Mouse (Mus musculus) bone marrow, adult 2 months (tissue): ENCODE data around the gene Olfr1424. TPM values are rescaled to one million over a fixed set of nuclear protein-coding genes. Genes with fewer than 3 reads are reported as not detected.

Experiments
- H3K27ac ChIP-seq: fragments of 200-500 bp; 2 replicates; pipeline ENCODE4 v1.5.1; 2012; ENCODE audit warnings: low read depth, mild to moderate bottlenecking, control low read depth, inconsistent platforms, low read length; ENCODE audit not compliant: control insufficient read depth, poor library complexity, insufficient read depth
- H3K4me1 ChIP-seq: fragments of 200-500 bp; 2 replicates; pipeline ENCODE4 v1.6.1; 2011; ENCODE audit warnings: low read length; ENCODE audit not compliant: control insufficient read depth, insufficient read depth
- H3K4me3 ChIP-seq: fragments of 200-500 bp; replicated peaks from 2 replicates; pipeline ENCODE3; 2011; ENCODE audit warnings: mild to moderate bottlenecking, low read depth, low read length, control low read depth; ENCODE audit not compliant: control insufficient read depth
- CTCF ChIP-seq: fragments of 200-500 bp; IDR thresholded peaks from 2 replicates; pipeline ENCODE4 v1.5.1; 2011; ENCODE audit warnings: low read length, control low read depth; ENCODE audit not compliant: control insufficient read depth, insufficient read depth
- POLR2A ChIP-seq: fragments of 200-500 bp; IDR thresholded peaks from 2 replicates; pipeline ENCODE4 v1.6.1; 2011; ENCODE audit warnings: low read depth, mild to moderate bottlenecking, control low read depth, low read length, borderline replicate concordance; ENCODE audit not compliant: control insufficient read depth
- WGBS: fragments of 180-500 bp; shearing (Covaris S2); methylation state at CpG from one replicate; pipeline ENCODE4 v1.1.7; 2018; 5-methylcytosine and 5-hydroxymethylcytosine counted together
- polyA plus RNA-seq: library from polyadenylated mRNA; stranded (reverse); fragments of >200 nt; gene quantifications from 2 replicates; pipeline ENCODE4 v1.2.4, GENCODE M21; 2011; ENCODE audit warnings: low replicate concordance; ENCODE audit not compliant: missing spikeins, insufficient read depth, insufficient read length

Gene Olfr1424
- polyA plus RNA-seq, 1 experiment, result not detected

DNA sequence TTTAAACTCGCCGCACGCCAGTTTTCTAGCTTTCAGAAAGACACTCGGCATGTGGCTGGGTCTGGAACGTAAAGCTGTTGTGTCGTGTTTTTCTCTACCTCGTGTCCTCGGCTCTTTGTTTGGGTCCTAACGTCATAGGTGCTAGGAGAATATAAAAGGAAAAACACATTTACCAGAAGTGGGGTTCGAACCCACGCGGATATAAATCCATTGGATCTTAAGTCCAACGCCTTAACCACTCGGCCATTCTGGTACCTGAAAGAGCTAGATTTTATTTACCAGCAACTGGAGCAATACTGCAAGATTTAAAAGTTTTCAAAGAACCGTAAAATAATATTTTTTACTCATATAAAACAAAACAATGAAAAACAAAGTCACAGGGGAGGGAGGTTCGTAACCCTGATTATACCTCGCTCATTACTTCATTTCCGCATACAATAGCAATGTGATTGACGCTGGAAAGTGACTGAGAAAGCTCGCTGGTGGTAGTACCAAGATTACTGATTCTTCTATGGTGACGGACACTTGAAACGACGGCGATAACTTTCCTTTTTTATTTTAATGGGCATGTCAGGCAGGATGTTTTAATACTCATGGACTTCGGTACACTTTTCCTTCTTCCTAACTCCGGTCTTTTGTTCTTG, 51.4 kb downstream of the Olfr1424 start:
- peak overlapping the region; percentile 74 for H3K4me3 ChIP-seq
- TF ChIP-seq CTCF, result no peak
- H3K4me1 ChIP-seq, result no peaks in the 10 kb centered on the region; the same call in 1 of the 2 replicates
- under 1% methylated on average over 26 of the region's 26 CpGs for WGBS
- no peak overlapping the region; the same call in 1 of the 2 replicates for H3K27ac ChIP-seq

DNA sequence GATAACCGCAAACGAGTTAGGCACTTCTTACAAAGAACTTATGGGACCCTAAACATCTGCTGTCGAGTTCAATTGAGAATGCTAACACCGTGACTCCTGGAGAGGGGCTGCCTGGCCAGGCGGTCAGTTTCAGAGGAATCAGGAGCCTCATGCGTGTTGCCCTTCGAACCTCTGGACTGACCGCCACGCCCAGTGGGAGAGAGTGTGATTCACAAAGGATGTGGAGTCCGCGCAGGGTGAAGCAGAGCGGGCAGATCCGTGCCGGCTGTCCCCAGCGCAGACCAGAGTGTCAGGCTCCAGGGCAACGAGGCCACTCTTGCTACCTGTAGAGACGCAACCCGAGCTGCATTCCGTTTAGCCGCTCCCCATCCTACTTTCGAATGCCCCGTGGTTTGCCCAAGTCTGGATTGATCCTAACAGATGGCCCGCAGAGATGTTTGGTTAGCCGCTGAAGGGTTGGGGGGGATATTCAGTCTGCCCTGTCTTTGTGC, 52.2 kb downstream of the Olfr1424 start:
- Histone ChIP-seq H3K4me1 (no peaks in the 10 kb centered on the region; the same call in 1 of the 2 replicates), H3K27ac (peak overlapping the region; percentile 49), H3K4me3 (peak overlapping the region; percentile 73)
- WGBS, result under 1% methylated on average over 24 of the region's 24 CpGs
- TF ChIP-seq CTCF (no peak), POLR2A (peak; percentile 54; the same call in 1 of the 2 replicates)

DNA sequence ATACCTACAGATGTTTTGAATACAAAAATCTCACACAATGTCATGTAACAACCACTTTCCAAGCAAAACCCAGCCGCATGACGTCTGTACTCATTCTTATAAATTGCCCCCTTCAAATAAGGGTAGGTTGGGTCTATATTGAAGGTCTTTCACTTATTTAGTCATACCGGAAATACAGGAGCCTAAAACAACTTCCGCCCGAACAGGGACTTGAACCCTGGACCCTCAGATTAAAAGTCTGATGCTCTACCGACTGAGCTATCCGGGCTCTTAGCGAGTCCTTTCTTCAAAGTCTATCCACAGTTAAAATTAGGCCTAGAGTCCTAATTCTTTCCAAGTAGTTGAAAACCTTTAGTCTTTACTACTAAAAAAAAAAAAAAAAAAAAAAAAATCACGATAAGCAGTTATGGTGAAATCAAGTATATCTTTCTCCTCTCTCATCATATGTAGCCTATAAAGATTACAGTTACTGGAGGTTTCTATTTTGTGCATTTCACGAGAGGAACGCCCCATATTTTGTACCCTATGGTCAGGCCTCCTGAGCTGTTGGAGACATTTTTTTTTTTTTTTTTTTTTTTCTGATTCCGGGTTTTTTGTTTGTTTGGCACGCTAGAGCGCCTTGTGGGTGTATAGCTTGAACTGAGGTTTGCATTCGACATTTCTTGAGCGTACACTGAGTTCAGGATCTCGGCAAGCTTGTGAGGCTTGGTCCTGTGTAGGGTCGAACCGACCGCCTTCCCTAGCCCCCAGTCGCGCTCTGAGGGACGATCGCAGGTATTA, 52.8 kb downstream of the Olfr1424 start:
- Histone ChIP-seq H3K4me3 (peak overlapping the region; percentile 73), H3K27ac (peak overlapping the region; percentile 49), H3K4me1 (peaks cover under 1% of the 10 kb centered on the region)
- WGBS, result 2% methylated on average over 24 of the region's 24 CpGs
- TF ChIP-seq POLR2A (no peak), CTCF (no peak)

Other genes with a start within 250 kb of the Olfr1424 start
- 4.7 and 7.3 TPM in 2 replicates for gene Stx3, start 243.3 kb downstream of the Olfr1424 start, polyA plus RNA-seq
- gene Olfr1417, start 223.5 kb downstream of the Olfr1424 start, polyA plus RNA-seq, result not detected in 2 replicates
- gene Olfr1418, start 201.6 kb downstream of the Olfr1424 start, polyA plus RNA-seq, result not detected in 2 replicates
- gene Olfr1419, start 187.6 kb downstream of the Olfr1424 start, polyA plus RNA-seq, result not detected in 2 replicates
- gene Olfr1420, start 176.1 kb downstream of the Olfr1424 start, polyA plus RNA-seq, result not detected in 2 replicates
- 6.3 and 11.0 TPM in 2 replicates for gene Patl1, start 150.3 kb downstream of the Olfr1424 start, polyA plus RNA-seq
- 14.4 and 15.7 TPM in 2 replicates for gene Osbp, start 96.7 kb downstream of the Olfr1424 start, polyA plus RNA-seq
- not detected in 2 replicates for gene Olfr1423, start 21.4 kb downstream of the Olfr1424 start, polyA plus RNA-seq
- not detected in 2 replicates for gene Olfr1425, start 15.0 kb upstream of the Olfr1424 start, polyA plus RNA-seq
- not detected in 2 replicates for gene Olfr1426, start 29.3 kb upstream of the Olfr1424 start, polyA plus RNA-seq
- gene Olfr1427, start 40.7 kb upstream of the Olfr1424 start, polyA plus RNA-seq, result not detected in 2 replicates
- gene Olfr1428, start 53.2 kb upstream of the Olfr1424 start, polyA plus RNA-seq, result not detected in 2 replicates
- gene Olfr76, start 60.5 kb upstream of the Olfr1424 start, polyA plus RNA-seq, result not detected in 2 replicates
- not detected in 2 replicates for gene Olfr1555-ps1, start 107.4 kb upstream of the Olfr1424 start, polyA plus RNA-seq
- not detected in 2 replicates for gene Olfr1431, start 138.0 kb upstream of the Olfr1424 start, polyA plus RNA-seq
- gene Olfr1432, start 169.9 kb upstream of the Olfr1424 start, polyA plus RNA-seq, result not detected in 2 replicates
- not detected in 2 replicates for gene Olfr262, start 179.0 kb upstream of the Olfr1424 start, polyA plus RNA-seq
- not detected in 2 replicates for gene Olfr235, start 198.3 kb upstream of the Olfr1424 start, polyA plus RNA-seq
- not detected in 2 replicates for gene Olfr1434, start 217.2 kb upstream of the Olfr1424 start, polyA plus RNA-seq
- gene Olfr1436, start 236.4 kb upstream of the Olfr1424 start, polyA plus RNA-seq, result not detected in 2 replicates